Mouse (Mus musculus) G1E (cell line): ENCODE results near the gene Man1a2.

Experiments
- CTCF ChIP-seq: IDR thresholded peaks from 2 replicates; pipeline ENCODE4 v1.5.1; 2012; ENCODE audit warnings: low read depth, low read length, inconsistent platforms, mixed read lengths
- POLR2AphosphoS5 ChIP-seq: IDR thresholded peaks from 2 replicates; pipeline ENCODE4 v1.6.1; 2012; ENCODE audit warnings: low read depth, low read length, inconsistent platforms; ENCODE audit not compliant: insufficient replicate concordance
- TAL1 ChIP-seq: conservative IDR thresholded peaks from 2 replicates; pipeline ENCODE4 v1.6.1; 2012; ENCODE audit warnings: low read depth, low read length, inconsistent platforms, mixed read lengths

GRCm38 (mm10) chr3:100636255-100636654, 49.0 kb downstream of the Man1a2 start:
- TF ChIP-seq CTCF, result no peak
- TF ChIP-seq POLR2AphosphoS5, result no peak
- TF ChIP-seq TAL1, result no peak
